Mouse (Mus musculus): ENCODE measurements around the gene Ptpn3. TPM values are rescaled to one million over a fixed set of nuclear protein-coding genes. Genes with fewer than 3 reads are reported as not detected.

The Ptpn3 gene
- polyA plus RNA-seq, 1 experiment from 2014 or later = 3.0 TPM

DNA sequence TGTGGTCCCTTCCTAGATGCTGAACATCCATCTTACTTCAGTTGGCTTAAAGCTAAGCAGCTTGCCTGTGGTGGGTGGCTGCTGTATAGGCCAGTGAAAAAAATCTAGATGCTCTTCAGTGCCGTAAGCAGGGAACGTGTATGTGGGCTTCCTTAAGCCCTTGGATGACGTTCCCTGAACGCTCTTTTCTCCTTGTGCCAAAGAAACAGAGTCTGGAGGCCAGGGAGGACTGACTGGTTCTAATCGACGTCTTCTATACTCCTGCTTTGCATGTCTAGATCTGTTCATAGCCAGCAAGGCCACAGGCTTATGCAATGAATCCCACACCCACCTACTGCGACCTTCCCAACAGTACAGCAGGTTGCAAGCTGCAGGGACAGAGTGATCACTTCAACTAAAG lies 71.3 kb downstream of the Ptpn3 start:
- Histone ChIP-seq H3K36me3 (ENCODE audit: control insufficient read depth, insufficient read depth, low read length) (no peaks in the 10 kb centered on the region), H3K4me1 (ENCODE audit: control insufficient read depth, insufficient read depth, low read length) (no peaks in the 10 kb centered on the region; the same call in 1 of the 2 replicates), H3K4me3 (ENCODE audit: low read depth, low read length) (no peak overlapping the region), H3K9ac (ENCODE audit: low read depth, low read length) (no peak overlapping the region), H3K27me3 (ENCODE audit: control insufficient read depth, insufficient read depth, low read depth, low read length) (no peaks in the 10 kb centered on the region), H3K4me2 (ENCODE audit: low read length) (no peak overlapping the region), H3K9me3 (replicated peaks; ENCODE audit: control insufficient read depth, low read length, poor library complexity, severe bottlenecking) (no peaks in the 10 kb centered on the region), H3K27ac (ENCODE audit: low read length) (no peak overlapping the region)
- no peak for ATAC-seq
- 80% methylated on average over 7 of the region's 7 CpGs for WGBS

DNA sequence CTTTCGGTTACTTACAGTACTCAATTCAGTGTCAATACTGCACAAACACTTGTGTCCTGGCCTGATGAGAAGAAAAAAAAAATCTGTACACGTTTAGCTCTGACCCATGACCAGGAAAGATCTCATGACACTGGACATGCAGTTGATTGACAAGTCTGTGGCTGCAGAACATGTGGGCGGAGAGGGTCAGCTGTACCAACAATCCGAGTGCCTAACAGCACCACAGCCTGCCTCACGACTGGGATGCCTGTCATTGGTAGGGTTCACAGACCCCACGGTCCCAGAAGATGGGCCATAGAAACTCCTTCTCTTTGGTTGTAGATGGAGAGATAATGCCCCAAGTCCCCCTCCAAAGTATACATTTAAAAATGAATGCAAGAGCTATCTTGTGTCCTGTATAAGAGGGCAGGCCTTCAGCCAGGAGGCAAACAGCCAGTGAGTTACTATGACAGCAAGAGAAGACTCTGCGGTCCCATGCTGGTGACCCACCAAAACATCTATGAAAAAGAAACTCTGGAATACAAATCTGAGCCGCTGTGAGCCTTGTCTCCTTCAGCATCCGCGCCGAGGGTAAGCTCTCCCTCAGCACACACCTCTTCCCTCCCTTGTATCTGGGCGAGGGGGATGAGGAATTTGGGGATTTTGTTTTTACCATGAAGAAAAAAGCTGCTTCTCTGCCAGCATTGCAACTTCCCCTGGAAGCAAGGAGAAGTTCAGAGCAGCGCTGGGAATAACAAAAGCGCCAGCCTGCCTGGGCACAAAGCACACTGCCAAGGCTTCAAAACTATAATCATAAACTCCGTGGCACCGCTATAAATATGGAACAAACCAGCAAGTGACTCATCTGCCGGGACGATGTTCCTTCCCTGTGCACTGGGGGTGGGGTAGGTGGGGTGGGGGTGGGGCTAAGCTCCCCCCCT lies 72.8 kb downstream of the Ptpn3 start:
- H3K36me3 ChIP-seq (ENCODE audit: control insufficient read depth, insufficient read depth, low read length) = no peaks in the 10 kb centered on the region
- no peak overlapping the region for H3K27ac ChIP-seq (ENCODE audit: low read length)
- WGBS = 59% methylated on average over 18 of the region's 18 CpGs
- no peak overlapping the region for H3K4me3 ChIP-seq (ENCODE audit: low read depth, low read length)
- ATAC-seq = 0 out of 2 replicates have a peak, but pooled peaks have one; percentile 13
- no peaks in the 10 kb centered on the region for H3K9me3 ChIP-seq (replicated peaks; ENCODE audit: control insufficient read depth, low read length, poor library complexity, severe bottlenecking)
- no peak overlapping the region for H3K4me2 ChIP-seq (ENCODE audit: low read length)
- no peaks in the 10 kb centered on the region; the same call in 1 of the 2 replicates for H3K4me1 ChIP-seq (ENCODE audit: control insufficient read depth, insufficient read depth, low read length)
- no peak overlapping the region for H3K9ac ChIP-seq (ENCODE audit: low read depth, low read length)
- no peaks in the 10 kb centered on the region for H3K27me3 ChIP-seq (ENCODE audit: control insufficient read depth, insufficient read depth, low read depth, low read length)

DNA sequence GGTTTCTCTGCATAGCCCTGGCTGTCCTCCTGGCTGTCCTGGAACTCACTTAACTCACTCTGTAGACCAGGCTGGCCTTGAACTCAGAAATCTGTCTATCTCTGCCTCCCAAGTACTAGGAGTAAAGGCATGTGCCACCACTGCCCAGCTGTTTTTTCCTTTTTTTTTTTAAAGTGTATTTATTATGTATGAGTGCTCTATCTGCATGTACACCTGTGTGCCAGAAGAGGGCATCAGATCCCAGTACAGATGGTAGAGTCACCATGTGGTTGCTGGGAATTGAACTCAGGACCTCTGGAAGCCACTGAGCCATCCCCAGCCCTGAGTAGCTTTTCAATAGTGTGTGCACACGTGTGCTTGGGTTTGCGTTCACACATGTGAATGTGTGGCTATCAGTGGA lies 76.9 kb downstream of the Ptpn3 start:
- H3K27ac ChIP-seq (ENCODE audit: low read length) = no peak overlapping the region
- H3K9me3 ChIP-seq (replicated peaks; ENCODE audit: control insufficient read depth, low read length, poor library complexity, severe bottlenecking) = no peaks in the 10 kb centered on the region
- H3K4me3 ChIP-seq (ENCODE audit: low read depth, low read length) = no peak overlapping the region
- no peak overlapping the region for H3K4me2 ChIP-seq (ENCODE audit: low read length)
- WGBS = 90% methylated on average over 2 of the region's 2 CpGs
- ATAC-seq = no peak
- H3K9ac ChIP-seq (ENCODE audit: low read depth, low read length) = no peak overlapping the region
- H3K36me3 ChIP-seq (ENCODE audit: control insufficient read depth, insufficient read depth, low read length) = no peaks in the 10 kb centered on the region
- H3K4me1 ChIP-seq (ENCODE audit: control insufficient read depth, insufficient read depth, low read length) = no peaks in the 10 kb centered on the region; the same call in 1 of the 2 replicates
- H3K27me3 ChIP-seq (ENCODE audit: control insufficient read depth, insufficient read depth, low read depth, low read length) = no peaks in the 10 kb centered on the region

DNA sequence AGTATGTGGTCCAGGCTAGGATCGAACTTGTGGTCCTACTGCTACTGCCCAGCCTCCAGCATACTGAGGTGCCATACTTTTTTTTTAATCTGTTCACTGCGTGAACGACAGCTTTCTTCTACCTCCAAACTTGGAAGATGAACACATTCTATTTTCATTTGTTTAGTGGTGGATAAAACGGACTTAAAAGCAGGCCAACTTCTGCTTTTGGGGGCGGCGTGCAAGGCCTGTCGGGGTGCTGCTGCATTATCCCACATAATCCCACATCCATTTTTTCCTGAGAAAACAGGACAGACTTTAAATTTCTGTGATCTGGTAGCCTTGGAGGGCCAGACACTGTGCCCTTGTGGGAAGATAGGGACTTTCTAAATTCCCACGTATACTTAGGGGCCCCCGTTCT lies 83.9 kb downstream of the Ptpn3 start:
- H3K9ac ChIP-seq (ENCODE audit: low read depth, low read length) = no peak overlapping the region
- H3K4me2 ChIP-seq (ENCODE audit: low read length) = no peak overlapping the region
- H3K4me1 ChIP-seq (ENCODE audit: control insufficient read depth, insufficient read depth, low read length) = peaks cover 3% of the 10 kb centered on the region; the same call in 1 of the 2 replicates
- H3K9me3 ChIP-seq (replicated peaks; ENCODE audit: control insufficient read depth, low read length, poor library complexity, severe bottlenecking) = no peaks in the 10 kb centered on the region
- no peak for ATAC-seq
- no peaks in the 10 kb centered on the region for H3K36me3 ChIP-seq (ENCODE audit: control insufficient read depth, insufficient read depth, low read length)
- H3K4me3 ChIP-seq (ENCODE audit: low read depth, low read length) = no peak overlapping the region
- 92% methylated on average over 9 of the region's 9 CpGs for WGBS
- no peaks in the 10 kb centered on the region for H3K27me3 ChIP-seq (ENCODE audit: control insufficient read depth, insufficient read depth, low read depth, low read length)
- H3K27ac ChIP-seq (ENCODE audit: low read length) = no peak overlapping the region

DNA sequence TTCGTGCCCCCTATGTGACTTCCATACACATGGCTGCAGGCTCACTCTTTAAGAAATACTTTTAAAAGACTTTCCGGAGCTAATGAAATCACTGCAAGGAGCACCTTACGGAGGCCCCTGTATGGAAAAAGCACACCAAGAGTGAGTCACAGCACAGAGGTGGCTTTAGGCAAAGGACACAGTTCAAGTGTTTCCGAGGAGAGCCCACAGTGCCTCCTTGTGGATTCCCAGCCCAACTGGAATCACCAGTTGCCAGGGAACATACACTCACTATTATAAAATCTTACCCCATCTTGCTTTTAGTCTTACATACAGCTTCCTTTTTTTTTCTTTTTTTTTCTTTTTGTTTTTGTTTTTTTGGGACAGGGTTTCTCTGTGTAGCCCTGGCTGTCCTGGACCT lies 85.1 kb downstream of the Ptpn3 start:
- Histone ChIP-seq H3K27ac (ENCODE audit: low read length) (no peak overlapping the region), H3K9me3 (replicated peaks; ENCODE audit: control insufficient read depth, low read length, poor library complexity, severe bottlenecking) (no peaks in the 10 kb centered on the region), H3K36me3 (ENCODE audit: control insufficient read depth, insufficient read depth, low read length) (no peaks in the 10 kb centered on the region), H3K4me1 (ENCODE audit: control insufficient read depth, insufficient read depth, low read length) (peaks cover 3% of the 10 kb centered on the region; the same call in 1 of the 2 replicates), H3K4me3 (ENCODE audit: low read depth, low read length) (no peak overlapping the region), H3K9ac (ENCODE audit: low read depth, low read length) (no peak overlapping the region), H3K4me2 (ENCODE audit: low read length) (no peak overlapping the region), H3K27me3 (ENCODE audit: control insufficient read depth, insufficient read depth, low read depth, low read length) (no peaks in the 10 kb centered on the region)
- 93% methylated on average over 4 of the region's 4 CpGs for WGBS
- ATAC-seq = no peak

DNA sequence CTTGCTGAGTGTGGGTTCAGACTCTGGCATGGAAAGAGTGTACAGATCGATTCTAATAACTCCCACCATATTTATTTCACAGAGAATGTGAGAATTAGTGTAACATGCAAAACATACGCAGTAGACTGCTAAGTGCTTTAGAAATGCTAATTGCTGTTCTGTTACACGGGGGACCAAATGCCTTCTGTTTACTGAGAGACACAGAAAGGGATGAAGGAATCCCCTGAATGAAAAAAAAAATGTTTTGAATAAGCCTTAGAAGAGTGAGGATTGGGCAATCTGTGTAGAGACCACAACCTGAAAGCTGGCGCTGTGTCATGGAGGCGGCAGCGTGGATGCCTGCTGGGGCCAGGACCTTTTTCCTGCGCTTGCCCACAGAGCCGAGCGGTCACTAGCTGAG lies 86.8 kb downstream of the Ptpn3 start:
- Histone ChIP-seq H3K36me3 (ENCODE audit: control insufficient read depth, insufficient read depth, low read length) (no peaks in the 10 kb centered on the region), H3K27me3 (ENCODE audit: control insufficient read depth, insufficient read depth, low read depth, low read length) (no peaks in the 10 kb centered on the region), H3K4me2 (ENCODE audit: low read length) (no peak overlapping the region), H3K4me1 (ENCODE audit: control insufficient read depth, insufficient read depth, low read length) (peaks cover 3% of the 10 kb centered on the region; the same call in 1 of the 2 replicates), H3K9me3 (replicated peaks; ENCODE audit: control insufficient read depth, low read length, poor library complexity, severe bottlenecking) (no peaks in the 10 kb centered on the region), H3K27ac (ENCODE audit: low read length) (no peak overlapping the region), H3K4me3 (ENCODE audit: low read depth, low read length) (no peak overlapping the region), H3K9ac (ENCODE audit: low read depth, low read length) (no peak overlapping the region)
- 50% methylated on average over 9 of the region's 9 CpGs for WGBS
- peak; percentile 51; the same call in 1 of the 2 replicates for ATAC-seq

DNA sequence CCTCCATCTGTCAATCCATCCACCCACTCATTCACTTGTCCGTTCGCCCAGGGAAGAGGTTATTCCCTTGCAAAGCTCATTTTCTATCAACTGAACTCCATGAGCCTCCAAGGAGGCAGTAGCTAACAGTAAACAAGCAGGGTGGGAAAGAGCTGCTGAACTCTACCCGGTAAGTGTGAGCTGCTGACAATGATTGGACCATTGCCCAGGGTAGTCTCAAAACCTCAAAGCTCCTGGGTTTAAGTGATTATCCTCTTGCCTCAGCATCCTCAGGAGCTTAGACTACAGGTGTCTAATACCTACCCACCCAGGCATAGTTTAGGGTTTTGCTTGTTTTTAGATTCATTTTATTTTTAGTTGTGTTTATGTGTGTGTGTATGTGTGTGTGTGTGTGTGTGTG lies 87.5 kb downstream of the Ptpn3 start:
- H3K36me3 ChIP-seq (ENCODE audit: control insufficient read depth, insufficient read depth, low read length) = no peaks in the 10 kb centered on the region
- H3K4me2 ChIP-seq (ENCODE audit: low read length) = no peak overlapping the region
- H3K27ac ChIP-seq (ENCODE audit: low read length) = no peak overlapping the region
- H3K9me3 ChIP-seq (replicated peaks; ENCODE audit: control insufficient read depth, low read length, poor library complexity, severe bottlenecking) = no peaks in the 10 kb centered on the region
- 69% methylated on average over 3 of the region's 3 CpGs for whole genome bisulfite sequencing
- H3K9ac ChIP-seq (ENCODE audit: low read depth, low read length) = no peak overlapping the region
- ATAC-seq = no peak
- no peaks in the 10 kb centered on the region for H3K27me3 ChIP-seq (ENCODE audit: control insufficient read depth, insufficient read depth, low read depth, low read length)
- no peak overlapping the region for H3K4me3 ChIP-seq (ENCODE audit: low read depth, low read length)
- peaks cover 3% of the 10 kb centered on the region; the same call in 1 of the 2 replicates for H3K4me1 ChIP-seq (ENCODE audit: control insufficient read depth, insufficient read depth, low read length)

DNA sequence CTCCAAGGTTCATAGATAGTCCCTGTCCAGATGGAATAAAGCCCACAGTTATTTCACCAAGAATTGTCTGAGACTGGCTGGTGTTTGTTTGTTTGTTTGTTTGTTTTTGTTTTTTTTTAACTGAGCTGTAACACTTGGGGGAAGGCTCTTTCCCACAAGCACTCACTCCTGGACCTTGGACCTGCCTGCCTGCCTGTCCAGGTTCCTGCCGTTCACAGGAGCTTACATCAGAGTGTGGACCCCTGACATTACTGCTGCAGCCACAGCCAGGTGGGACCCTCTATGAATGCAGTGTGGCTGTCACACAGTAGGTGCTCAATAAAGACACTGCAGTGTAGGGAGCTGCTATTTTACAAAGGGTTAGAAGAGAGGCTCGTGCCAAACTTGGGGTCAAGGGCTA lies 89.9 kb downstream of the Ptpn3 start:
- no peak for ATAC-seq
- no peaks in the 10 kb centered on the region for H3K9me3 ChIP-seq (replicated peaks; ENCODE audit: control insufficient read depth, low read length, poor library complexity, severe bottlenecking)
- no peak overlapping the region for H3K4me2 ChIP-seq (ENCODE audit: low read length)
- H3K27ac ChIP-seq (ENCODE audit: low read length) = no peak overlapping the region
- no peak overlapping the region for H3K9ac ChIP-seq (ENCODE audit: low read depth, low read length)
- peaks cover 3% of the 10 kb centered on the region; the same call in 1 of the 2 replicates for H3K4me1 ChIP-seq (ENCODE audit: control insufficient read depth, insufficient read depth, low read length)
- no peaks in the 10 kb centered on the region for H3K36me3 ChIP-seq (ENCODE audit: control insufficient read depth, insufficient read depth, low read length)
- 82% methylated on average over 2 of the region's 2 CpGs for WGBS
- no peaks in the 10 kb centered on the region for H3K27me3 ChIP-seq (ENCODE audit: control insufficient read depth, insufficient read depth, low read depth, low read length)
- H3K4me3 ChIP-seq (ENCODE audit: low read depth, low read length) = no peak overlapping the region

DNA sequence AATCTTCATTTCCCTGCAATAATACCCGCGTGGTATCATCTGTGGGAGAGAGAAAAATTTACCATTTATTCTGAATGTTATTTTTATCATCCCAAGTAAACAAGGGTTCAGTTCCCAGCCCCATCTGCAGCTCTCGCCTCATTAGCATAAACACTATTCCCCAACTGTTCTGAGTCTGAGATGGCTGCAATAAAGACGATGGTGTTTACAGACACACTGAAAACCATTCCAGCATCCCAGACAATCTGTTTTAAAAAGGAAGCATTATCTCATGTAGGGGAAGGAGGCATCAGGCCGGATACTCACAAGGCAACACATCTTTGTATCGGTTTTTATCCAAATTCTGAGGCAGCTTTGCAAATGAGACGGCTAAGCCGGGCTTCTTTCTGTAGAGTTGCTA lies 95.7 kb downstream of the Ptpn3 start:
- Histone ChIP-seq H3K27ac (ENCODE audit: low read length) (no peak overlapping the region), H3K36me3 (ENCODE audit: control insufficient read depth, insufficient read depth, low read length) (no peaks in the 10 kb centered on the region), H3K4me3 (ENCODE audit: low read depth, low read length) (no peak overlapping the region), H3K9ac (ENCODE audit: low read depth, low read length) (no peak overlapping the region), H3K9me3 (replicated peaks; ENCODE audit: control insufficient read depth, low read length, poor library complexity, severe bottlenecking) (no peaks in the 10 kb centered on the region), H3K4me1 (ENCODE audit: control insufficient read depth, insufficient read depth, low read length) (no peaks in the 10 kb centered on the region), H3K4me2 (ENCODE audit: low read length) (no peak overlapping the region), H3K27me3 (ENCODE audit: control insufficient read depth, insufficient read depth, low read depth, low read length) (no peaks in the 10 kb centered on the region)
- whole genome bisulfite sequencing = 75% methylated on average over 8 of the region's 8 CpGs
- ATAC-seq = no peak

Measured in midbrain, embryonic 16.5 days (tissue).